8 mouse cellular contexts compared by ENCODE assay signal in genomic region chr13:109229618-109230334, GRCm38 (mm10).
DNase-seq lines count a peak whose midpoint lies in the region; ATAC-seq and TF ChIP-seq lines count a peak whose summit lies in the region.

No protein-coding gene starts in this region.

- peak overlapping the region; percentile 26 for H3K4me3 ChIP-seq in kidney, embryonic 15.5 days (replicated peaks)
- peak overlapping the region; percentile 58 for H3K4me3 ChIP-seq in bone marrow macrophage, adult 2 months (ENCODE audit: insufficient read depth, low read length)
- H3K4me3 ChIP-seq in heart, postnatal 0 days (ENCODE audit: low read depth, low read length): peak overlapping the region; percentile 50
- H3K4me3 ChIP-seq in lung, embryonic 16.5 days (ENCODE audit: low read length): peak overlapping the region; percentile 45
- peak overlapping the region; percentile 37 for H3K4me3 ChIP-seq in stomach, postnatal 0 days (ENCODE audit: low read depth, low read length)

- no peak for TF ChIP-seq CTCF in bone marrow macrophage, adult 2 months (IDR thresholded peaks at IDR 0.05; ENCODE audit: low read depth, low read length)
- TF ChIP-seq CTCF in heart, postnatal 0 days (IDR thresholded peaks at IDR 0.05; ENCODE audit: low read depth): no peak
- no peak for TF ChIP-seq CTCF in stomach, postnatal 0 days (IDR thresholded peaks at IDR 0.05; ENCODE audit: low read depth)

- ATAC-seq in kidney, embryonic 15.5 days (replicated peaks; ENCODE audit: low FRiP score): peak; percentile 35; the same call in 1 of the 2 replicates
- no peak for ATAC-seq in heart, postnatal 0 days (ENCODE audit: insufficient read depth, low read depth)
- peak; percentile 52; the same call in 1 of the 2 replicates for ATAC-seq in lung, embryonic 16.5 days (ENCODE audit: low read depth)
- ATAC-seq in stomach, postnatal 0 days (ENCODE audit: low FRiP score, low TSS enrichment): peak; percentile 87

- no peaks in the 10 kb centered on the region for H3K27me3 ChIP-seq in kidney, embryonic 15.5 days
- H3K27me3 ChIP-seq in heart, postnatal 0 days (ENCODE audit: control insufficient read depth, insufficient read depth, low read length): no peaks in the 10 kb centered on the region
- no peaks in the 10 kb centered on the region for H3K27me3 ChIP-seq in lung, embryonic 16.5 days (ENCODE audit: control insufficient read depth, insufficient read depth, low read depth, low read length)
- H3K27me3 ChIP-seq in stomach, postnatal 0 days (ENCODE audit: control insufficient read depth, insufficient read depth, low read length): no peaks in the 10 kb centered on the region

- H3K4me2 ChIP-seq in kidney, embryonic 15.5 days: peak overlapping the region; percentile 58
- H3K4me2 ChIP-seq in heart, postnatal 0 days (ENCODE audit: low read depth, low read length): peak overlapping the region; percentile 76
- peak overlapping the region; percentile 84 for H3K4me2 ChIP-seq in lung, embryonic 16.5 days (ENCODE audit: low read depth, low read length)
- peak overlapping the region; percentile 64 for H3K4me2 ChIP-seq in stomach, postnatal 0 days (replicated peaks; ENCODE audit: low read depth)

- no peaks in the 10 kb centered on the region for H3K9me3 ChIP-seq in kidney, embryonic 15.5 days (replicated peaks)
- H3K9me3 ChIP-seq in heart, postnatal 0 days (replicated peaks; ENCODE audit: control insufficient read depth, low read length): no peaks in the 10 kb centered on the region
- H3K9me3 ChIP-seq in lung, embryonic 16.5 days (ENCODE audit: control insufficient read depth, low read length): no peaks in the 10 kb centered on the region
- no peaks in the 10 kb centered on the region for H3K9me3 ChIP-seq in stomach, postnatal 0 days (ENCODE audit: control insufficient read depth, low read length)

- H3K9ac ChIP-seq in kidney, embryonic 15.5 days: no peak overlapping the region
- H3K9ac ChIP-seq in heart, postnatal 0 days (replicated peaks; ENCODE audit: low read depth, low read length): no peak overlapping the region
- H3K9ac ChIP-seq in lung, embryonic 16.5 days (ENCODE audit: low read length): peak overlapping the region; percentile 49
- H3K9ac ChIP-seq in stomach, postnatal 0 days (ENCODE audit: low read length): 0 out of 2 replicates have a peak overlapping the region, but pooled peaks have one; percentile 8

- H3K4me1 ChIP-seq in kidney, embryonic 15.5 days: peaks cover 30% of the 10 kb centered on the region
- peaks cover 8% of the 10 kb centered on the region for H3K4me1 ChIP-seq in bone marrow macrophage, adult 2 months (ENCODE audit: control insufficient read depth, insufficient read depth, low read length)
- peaks cover 7% of the 10 kb centered on the region; the same call in 1 of the 2 replicates for H3K4me1 ChIP-seq in heart, postnatal 0 days (ENCODE audit: control insufficient read depth, insufficient read depth)
- H3K4me1 ChIP-seq in lung, embryonic 16.5 days (replicated peaks; ENCODE audit: control insufficient read depth, insufficient read depth, low read length): peaks cover 28% of the 10 kb centered on the region
- H3K4me1 ChIP-seq in stomach, postnatal 0 days (replicated peaks; ENCODE audit: control insufficient read depth, insufficient read depth): no peaks in the 10 kb centered on the region

- no peaks in the 10 kb centered on the region for H3K36me3 ChIP-seq in kidney, embryonic 15.5 days
- H3K36me3 ChIP-seq in heart, postnatal 0 days (replicated peaks; ENCODE audit: control insufficient read depth, insufficient read depth, low read length): no peaks in the 10 kb centered on the region
- no peaks in the 10 kb centered on the region for H3K36me3 ChIP-seq in lung, embryonic 16.5 days (ENCODE audit: control insufficient read depth, insufficient read depth, low read length)
- H3K36me3 ChIP-seq in stomach, postnatal 0 days (ENCODE audit: control insufficient read depth, insufficient read depth, low read length): no peaks in the 10 kb centered on the region

- no peak for TF ChIP-seq EP300 in heart, postnatal 0 days (IDR thresholded peaks at IDR 0.05; ENCODE audit: low read depth)
- TF ChIP-seq EP300 in stomach, postnatal 0 days (optimal IDR thresholded peaks at IDR 0.05): peak; percentile 40

- TF ChIP-seq POLR2A in bone marrow macrophage, adult 2 months (IDR thresholded peaks at IDR 0.05; ENCODE audit: borderline replicate concordance, low read depth, low read length): no peak

- no peak overlapping the region for H3K27ac ChIP-seq in kidney, embryonic 15.5 days
- H3K27ac ChIP-seq in bone marrow macrophage, adult 2 months (ENCODE audit: insufficient read depth, low read depth, low read length): no peak overlapping the region
- H3K27ac ChIP-seq in heart, postnatal 0 days (ENCODE audit: low read depth): peak overlapping the region; percentile 53; the same call in 1 of the 2 replicates
- no peak overlapping the region; the same call in 1 of the 2 replicates for H3K27ac ChIP-seq in lung, embryonic 16.5 days (ENCODE audit: low read length)
- H3K27ac ChIP-seq in stomach, postnatal 0 days (replicated peaks): peak overlapping the region; percentile 69

- 46% methylated on average over 17 of the region's 17 CpGs for WGBS in kidney, embryonic 15.5 days
- 30% methylated on average over 17 of the region's 17 CpGs for WGBS in heart, postnatal 0 days
- 15% methylated on average over 17 of the region's 17 CpGs for WGBS in lung, embryonic 16.5 days
- 15% methylated on average over 17 of the region's 17 CpGs for WGBS in stomach, postnatal 0 days

- no peak for DNase-seq in kidney, postnatal 14 days
- no peak for DNase-seq in heart, postnatal 0 days (ENCODE audit: low spot score)
- DNase-seq in stomach, postnatal 0 days (ENCODE audit: low spot score): peak; percentile 47
- no peak for DNase-seq in spleen, postnatal 4 days (ENCODE audit: low spot score in 2 of 2)
- DNase-seq in cerebellum, adult 8-10 months: no peak

Comparison
In these comparisons a context has a peak if more than half of its experiments do, and no peak if none do; other contexts are left out.
1. H3K27ac ChIP-seq: peak in heart, postnatal 0 days (single experiment) and stomach, postnatal 0 days (single experiment); none in kidney, embryonic 15.5 days (single experiment), bone marrow macrophage, adult 2 months (single experiment) and lung, embryonic 16.5 days (single experiment).
2. H3K9ac ChIP-seq: peak in lung, embryonic 16.5 days (single experiment) and stomach, postnatal 0 days (single experiment); none in kidney, embryonic 15.5 days (single experiment) and heart, postnatal 0 days (single experiment).
3. Peak in every context shown above with its lines, with median percentiles within 50 percentile points of each other: H3K4me2 ChIP-seq and H3K4me3 ChIP-seq.